Mouse (Mus musculus) thymus, adult 2 months (tissue): ENCODE data around the gene Hs6st3.

ENCODE experiments used
- CTCF ChIP-seq: fragments of 200-500 bp; IDR thresholded peaks from 2 replicates; pipeline ENCODE4 v1.5.1; 2012; ENCODE audit warnings: mild to moderate bottlenecking, control low read depth, low read length, moderate library complexity, borderline replicate concordance; ENCODE audit not compliant: control insufficient read depth, poor library complexity, insufficient read depth; ENCODE audit errors: extremely low read depth
- POLR2A ChIP-seq: fragments of 200-500 bp; IDR thresholded peaks from 2 replicates; pipeline ENCODE4 v1.6.1; 2012; ENCODE audit warnings: mild to moderate bottlenecking, low read length, control low read depth, moderate library complexity; ENCODE audit not compliant: control insufficient read depth, poor library complexity, insufficient read depth; ENCODE audit errors: extremely low read depth

GRCm38 (mm10) chr14:119848759-119849298 lies 710.7 kb downstream of the Hs6st3 start:
- no peak for TF ChIP-seq CTCF
- no peak for TF ChIP-seq POLR2A
